Mouse (Mus musculus) cerebellum, adult 9-10 months (tissue): ENCODE results near the gene Tmem222.

Source experiments
- DNase-seq: peaks from one replicate; pipeline ENCODE4 v3.0.0; 2022

The Tmem222 gene

GRCm38 (mm10) chr4:133247806-133248449 is 29.7 kb downstream of the Tmem222 start:
- no peak for DNase-seq

GRCm38 (mm10) chr4:133247072-133247471 is 30.5 kb downstream of the Tmem222 start:
- no peak for DNase-seq

DNA sequence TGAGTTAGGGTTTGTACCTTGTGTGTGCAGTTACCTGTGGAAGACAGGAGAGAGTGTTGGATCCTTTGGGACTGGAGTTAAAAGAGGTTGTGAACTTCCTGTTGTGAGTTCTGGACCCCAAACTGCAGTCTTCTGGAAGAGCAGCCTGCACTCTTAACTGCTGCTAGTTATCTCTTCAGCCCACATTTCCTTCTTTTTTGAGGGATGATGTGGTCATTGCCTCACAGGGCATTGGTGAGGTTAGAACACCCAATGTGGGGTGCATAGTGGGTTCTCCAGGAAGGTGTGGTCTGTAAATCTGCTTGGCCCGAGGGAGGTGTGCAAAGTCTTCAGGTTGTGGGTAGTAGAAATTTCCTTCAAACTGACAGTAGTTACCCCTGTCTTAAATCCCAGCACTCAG is 33.3 kb downstream of the Tmem222 start:
- no peak for DNase-seq

- no peak for DNase-seq
Observed at GRCm38 (mm10) chr4:133243538-133243937, 34.1 kb downstream of the Tmem222 start.

DNA sequence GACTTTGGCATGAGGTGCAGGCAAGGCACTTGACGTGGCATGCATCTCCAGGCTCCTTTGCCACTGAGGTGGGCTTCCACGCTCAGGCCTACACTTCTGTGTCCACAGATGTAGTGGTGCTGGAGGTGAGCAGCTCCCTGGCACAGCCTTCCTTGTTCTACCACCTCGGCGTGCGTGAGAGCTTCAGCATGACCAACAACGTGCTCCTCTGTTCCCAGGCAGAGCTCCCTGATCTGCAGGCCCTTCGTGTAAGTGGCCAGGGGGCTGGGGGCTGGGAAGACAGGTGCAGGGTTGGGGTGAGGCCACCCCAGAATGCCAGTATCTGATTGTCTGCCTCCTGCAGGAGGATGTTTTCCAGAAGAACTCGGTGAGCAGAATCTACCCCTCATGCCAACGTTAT is 34.9 kb downstream of the Tmem222 start:
- no peak for DNase-seq

GRCm38 (mm10) chr4:133241910-133242309 is 35.7 kb downstream of the Tmem222 start:
- no peak for DNase-seq

DNA sequence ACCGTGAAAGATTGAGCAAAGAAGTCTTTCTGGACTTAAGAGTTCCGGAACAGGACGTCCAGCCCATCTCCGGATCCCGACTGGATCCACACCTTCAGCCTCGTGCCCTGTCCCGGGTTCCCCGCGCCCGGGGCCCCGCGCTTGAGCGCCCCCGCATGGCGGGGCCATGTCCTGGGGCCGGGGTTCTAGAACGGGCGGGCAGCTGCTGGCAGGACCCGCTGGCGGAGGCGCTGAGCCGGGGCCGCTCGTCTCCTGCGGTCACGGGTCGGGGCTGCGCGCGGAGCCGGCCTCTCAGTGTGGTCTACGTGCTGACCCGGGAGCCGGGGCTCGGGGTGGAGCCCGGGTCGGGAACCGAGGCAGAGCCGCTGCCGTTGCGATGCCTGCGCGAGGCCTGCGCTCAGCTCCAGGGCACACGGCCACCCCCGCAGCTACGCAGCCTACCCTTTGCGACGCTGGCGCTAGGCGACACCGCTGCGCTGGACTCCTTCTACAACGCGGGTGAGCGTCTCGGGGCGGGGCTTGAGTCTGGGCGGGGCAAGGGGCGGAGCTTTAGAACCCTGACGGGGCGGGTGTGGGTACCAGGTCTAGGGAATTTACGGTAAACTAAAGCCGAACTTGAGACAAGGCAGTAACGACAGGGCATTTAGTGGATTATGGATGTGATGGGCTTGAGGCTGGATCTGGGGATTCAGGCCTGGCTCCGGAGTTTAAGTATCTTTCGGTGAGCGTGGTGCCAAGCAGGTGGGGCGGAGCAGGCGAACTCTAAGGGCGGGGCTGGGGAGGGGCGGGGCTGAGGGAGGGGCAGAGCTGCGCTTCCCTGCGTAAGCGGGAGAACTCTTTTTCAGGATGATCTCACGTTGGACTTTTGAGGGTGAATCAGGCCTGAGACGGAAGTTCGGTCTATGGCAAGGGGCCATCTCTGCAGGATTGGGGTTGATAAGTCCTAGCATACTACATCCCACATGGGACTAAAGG is 36.4 kb downstream of the Tmem222 start:
- DNase-seq, result peak; percentile 83

DNA sequence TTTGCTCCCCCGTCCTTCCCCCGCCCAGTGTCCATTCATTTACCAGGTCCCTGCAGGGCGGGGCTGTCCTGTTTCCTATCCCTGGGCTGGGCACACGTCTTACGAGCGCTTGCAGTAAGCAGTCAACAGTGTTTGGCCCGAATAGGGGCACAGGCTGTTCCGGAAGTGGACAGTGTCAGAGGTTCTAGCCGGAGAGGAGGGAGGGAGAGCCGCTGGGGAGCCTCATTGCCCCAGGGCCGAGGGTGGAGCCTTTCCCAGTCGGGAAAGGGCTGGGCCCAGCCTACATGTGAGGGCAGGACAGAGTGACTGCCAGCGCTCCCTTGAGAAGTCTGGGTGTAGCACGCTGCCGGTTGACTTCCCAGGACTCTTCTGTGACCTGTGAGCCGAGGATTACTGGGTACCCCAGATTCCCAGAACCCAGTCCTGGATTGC is 37.1 kb downstream of the Tmem222 start, which contains the start of gene Map3k6:
TSS of gene Map3k6 (plus strand) at position 329 of the 432 bp plus-strand sequence.
- DNase-seq, result no peak

GRCm38 (mm10) chr4:133237911-133238310 is 39.7 kb downstream of the Tmem222 start:
- no peak for DNase-seq

DNA sequence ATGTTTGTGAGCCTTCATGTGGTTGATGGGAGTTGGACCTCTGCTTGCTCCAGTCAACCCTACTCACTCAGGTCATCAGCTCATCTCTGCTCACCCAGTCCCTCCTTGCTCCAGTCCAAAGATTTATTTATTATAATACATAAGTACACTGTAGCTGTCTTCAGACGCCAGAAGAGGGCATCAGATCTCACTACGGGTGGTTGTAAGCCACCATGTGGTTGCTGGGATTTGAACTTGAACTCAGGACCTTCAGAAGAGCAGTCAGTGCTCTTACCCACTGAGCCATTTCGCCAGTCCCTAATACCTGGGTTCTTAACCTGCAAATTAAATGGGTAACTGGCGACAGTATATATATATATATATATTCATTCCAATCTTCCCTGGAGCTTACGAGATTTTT is 42.2 kb downstream of the Tmem222 start:
- DNase-seq, result no peak

DNA sequence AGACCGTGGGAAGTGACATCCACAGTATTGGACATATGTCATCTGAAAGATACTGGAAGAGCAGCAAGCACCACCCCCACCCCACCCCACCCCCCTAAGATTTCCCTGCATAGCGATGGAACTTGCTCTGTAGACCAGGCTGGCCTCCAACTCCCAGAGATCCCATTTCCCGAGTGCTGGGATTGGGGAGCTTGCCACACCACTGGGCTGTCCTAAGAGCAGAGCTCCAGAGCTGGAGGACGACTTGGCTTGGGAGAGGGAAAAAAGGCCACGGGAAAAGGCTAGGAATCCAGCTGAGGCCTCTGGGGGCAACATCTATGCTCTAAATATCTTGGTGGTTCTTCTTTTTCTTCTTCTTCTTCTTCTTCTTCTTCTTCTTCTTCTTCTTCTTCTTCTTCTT is 42.8 kb downstream of the Tmem222 start:
- DNase-seq, result no peak

DNA sequence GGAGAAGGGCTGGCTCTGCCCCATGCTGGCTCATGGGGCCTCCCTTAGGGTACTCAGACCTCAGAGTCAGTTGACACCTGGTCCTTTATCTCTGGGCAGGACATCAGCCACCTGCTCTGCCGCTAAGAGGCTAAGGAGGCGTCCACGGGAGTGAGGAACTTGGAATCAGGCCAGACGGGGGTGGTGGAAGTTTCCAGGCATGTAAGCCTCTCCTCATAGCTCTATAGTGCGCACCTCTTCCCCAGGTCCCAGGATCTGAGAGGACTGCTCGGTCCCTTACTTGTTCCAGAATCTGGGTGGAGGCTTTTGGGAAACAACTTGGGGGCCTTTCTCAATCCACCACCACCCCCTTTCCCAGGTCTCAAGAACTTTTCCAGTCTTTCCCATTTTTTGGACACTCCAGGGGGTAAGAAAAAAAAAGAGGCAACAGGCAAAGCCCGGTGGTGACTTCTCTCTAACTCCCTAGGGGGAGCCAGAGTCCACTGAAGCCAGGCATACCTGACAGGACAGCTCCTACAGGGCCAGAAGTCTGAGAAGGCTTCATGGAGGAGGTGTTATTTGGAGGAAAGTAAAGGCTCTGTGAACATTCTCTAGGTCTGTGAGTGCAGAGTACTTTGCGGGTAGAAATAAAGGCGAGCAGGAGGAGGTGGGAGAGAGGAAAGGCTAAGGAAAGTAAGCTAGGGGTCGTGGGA is 44.2 kb downstream of the Tmem222 start:
- no peak for DNase-seq

GRCm38 (mm10) chr4:133229582-133229981 is 48.0 kb downstream of the Tmem222 start:
- DNase-seq, result no peak

- no peak for DNase-seq
Observed at GRCm38 (mm10) chr4:133227636-133228035, 50.0 kb downstream of the Tmem222 start.

DNA sequence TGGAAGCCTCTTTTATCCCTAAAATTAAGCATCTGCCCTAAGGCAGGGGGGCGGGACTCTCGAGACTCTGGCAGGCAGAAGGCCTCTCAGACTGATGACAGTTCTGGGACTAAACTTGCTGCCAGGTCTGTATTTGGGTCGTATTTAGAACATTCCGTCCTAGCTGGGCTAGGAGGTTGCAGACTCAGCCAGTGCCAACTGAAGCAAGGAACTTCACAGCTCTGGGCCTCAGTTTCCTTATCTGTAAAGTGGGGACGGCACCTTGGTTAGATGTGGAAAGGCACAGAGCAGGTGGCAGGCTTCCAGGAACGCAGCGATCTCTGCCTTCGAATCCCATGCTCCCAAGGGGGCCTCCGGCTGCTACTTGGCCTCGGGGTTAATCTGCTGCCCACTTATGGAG is 51.5 kb downstream of the Tmem222 start:
- DNase-seq, result no peak

DNA sequence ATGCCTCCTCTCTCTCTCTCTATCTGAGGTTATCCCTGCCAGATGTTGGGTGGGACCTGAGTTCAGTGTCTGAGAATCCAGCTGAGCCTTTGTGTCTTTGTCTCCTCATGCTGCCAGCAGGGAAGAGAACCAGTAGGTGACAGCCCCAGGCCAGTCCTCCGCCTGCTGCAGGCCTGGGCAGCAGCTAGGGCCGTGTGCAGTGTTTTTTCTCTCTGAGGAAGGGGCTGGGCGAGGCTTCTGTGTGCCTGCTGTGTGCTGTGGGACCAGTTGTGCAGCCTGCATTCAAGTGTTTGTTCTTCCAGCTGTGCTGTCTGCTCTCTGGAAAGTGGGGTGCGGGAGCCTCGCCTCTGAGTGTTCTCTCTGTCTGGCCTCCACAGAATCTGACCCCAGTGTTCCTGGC is 53.7 kb downstream of the Tmem222 start:
- DNase-seq, result no peak

GRCm38 (mm10) chr4:133221701-133222100 is 55.9 kb downstream of the Tmem222 start:
- no peak for DNase-seq

DNA sequence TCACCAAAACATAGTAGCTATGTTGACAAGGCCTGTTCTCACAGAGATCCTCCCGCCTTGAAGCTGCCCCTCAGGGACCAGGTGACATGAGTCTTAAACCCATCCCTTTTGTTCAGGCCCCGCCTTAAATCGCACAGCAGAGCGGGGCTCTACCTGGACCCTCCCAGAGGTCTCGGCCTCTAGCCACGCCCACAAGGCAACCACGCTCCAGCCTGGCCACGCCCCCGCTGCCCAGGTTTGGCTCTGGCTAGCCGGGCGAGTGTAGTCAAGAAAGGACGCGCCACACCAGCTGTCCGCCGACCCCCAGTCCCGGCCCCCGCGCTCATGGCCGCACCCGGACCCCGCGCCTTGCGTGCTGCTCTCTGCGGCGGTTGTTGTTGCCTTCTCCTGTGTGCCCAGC is 56.9 kb downstream of the Tmem222 start:
- DNase-seq, result no peak

DNA sequence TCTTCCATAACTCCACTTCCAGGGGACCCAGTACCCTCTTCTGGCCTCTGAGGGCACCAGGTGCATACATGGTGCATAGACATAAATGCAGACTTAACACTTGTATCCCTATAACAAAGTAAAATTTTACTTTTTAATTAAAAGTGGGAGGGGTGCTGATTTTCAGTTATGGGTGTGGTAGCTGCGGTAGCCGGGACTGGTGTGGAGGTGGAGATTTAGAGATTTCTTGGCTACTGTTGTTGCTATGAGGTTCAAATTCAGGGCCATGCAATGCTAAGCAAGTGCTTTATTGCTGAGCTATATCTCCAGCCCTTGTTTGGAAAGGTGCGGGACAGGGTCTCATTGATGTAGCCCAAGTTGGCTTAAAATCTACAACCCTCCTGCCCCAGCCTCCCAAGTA is 58.8 kb downstream of the Tmem222 start:
- DNase-seq, result no peak

DNA sequence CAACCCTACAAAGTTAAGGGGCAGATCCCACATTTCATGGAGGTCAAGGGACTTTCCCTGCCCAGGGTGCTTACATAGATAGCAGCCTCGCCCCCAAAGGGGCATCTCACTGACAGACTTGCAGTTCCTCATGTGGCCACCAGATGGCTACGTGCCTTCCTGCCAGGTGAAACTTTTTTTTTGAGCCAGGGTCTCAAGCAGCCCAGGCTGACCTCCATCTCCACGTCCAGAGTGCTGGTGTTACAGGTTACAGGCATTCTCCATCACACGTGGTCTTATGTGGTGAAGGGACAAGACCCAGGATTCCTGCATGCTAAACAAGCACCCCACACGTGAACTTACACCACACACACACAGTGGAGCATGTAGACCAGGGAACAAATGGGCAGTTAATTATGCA is 60.0 kb downstream of the Tmem222 start:
- peak; percentile 72 for DNase-seq
